Mouse (Mus musculus) 3134 (cell line): ENCODE results near the gene Tle4.

ENCODE experiments used
- DNase-seq: peaks from one replicate; pipeline ENCODE4 v3.0.0-alpha.2; 2011; ENCODE audit warnings: low spot score; ENCODE audit not compliant: insufficient read length; ENCODE audit errors: extremely low read depth

Tle4 gene

DNA sequence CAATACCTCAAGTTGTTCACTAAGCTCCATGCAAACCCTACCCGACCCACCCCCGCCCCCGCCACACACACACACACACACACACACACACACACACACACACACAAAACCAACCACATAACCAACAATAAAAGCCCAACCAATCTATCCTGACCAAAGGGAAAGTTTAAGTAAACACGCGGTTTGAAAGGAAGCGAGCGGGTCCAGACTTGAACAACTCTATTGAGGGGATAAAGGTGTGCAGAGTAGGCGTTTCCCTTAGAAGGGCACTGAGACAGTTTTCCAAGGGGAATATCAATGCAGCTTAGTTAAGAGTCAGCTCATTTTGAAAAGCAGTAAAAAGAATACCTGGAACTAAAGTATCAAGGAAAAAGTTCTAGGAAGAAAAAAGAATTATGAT is 128.5 kb downstream of the Tle4 start:
- no peak for DNase-seq

DNA sequence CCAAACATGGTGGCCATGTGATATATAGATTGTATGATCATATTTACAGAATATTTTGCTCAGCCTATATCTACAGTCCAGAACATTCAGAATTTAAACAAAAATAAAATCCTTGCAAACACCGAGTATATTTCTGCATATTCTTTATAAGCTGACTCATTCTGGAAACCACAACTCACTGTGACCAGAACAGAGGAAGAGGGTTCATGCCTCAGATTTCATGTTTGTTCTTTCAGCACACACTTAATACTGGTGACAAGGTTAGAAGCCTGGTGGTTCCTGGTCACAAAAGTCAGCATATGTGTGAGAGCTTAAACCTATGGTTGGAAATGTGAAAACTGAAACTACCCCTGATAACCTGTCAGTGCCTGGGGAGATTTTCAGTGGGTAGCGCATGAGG is 129.1 kb downstream of the Tle4 start:
- no peak for DNase-seq

DNA sequence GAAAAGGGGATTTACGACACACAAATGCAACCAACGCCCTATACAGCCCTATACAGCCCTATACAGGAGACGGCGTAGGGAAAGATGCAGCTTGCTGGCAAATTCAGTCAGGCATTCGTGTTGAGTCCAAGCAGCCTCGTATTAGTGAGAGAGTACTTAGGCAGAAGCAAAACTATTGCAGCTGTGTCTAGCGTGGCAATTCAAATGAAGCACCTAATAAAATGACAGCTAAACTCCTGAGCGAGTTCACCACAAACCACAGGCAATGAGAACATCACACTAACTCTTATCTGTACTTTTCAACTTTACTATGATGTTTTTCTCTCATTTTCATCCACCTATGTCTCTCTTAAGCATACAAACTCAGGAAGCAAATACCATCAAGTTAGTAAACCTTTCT is 131.8 kb downstream of the Tle4 start:
- no peak for DNase-seq

DNA sequence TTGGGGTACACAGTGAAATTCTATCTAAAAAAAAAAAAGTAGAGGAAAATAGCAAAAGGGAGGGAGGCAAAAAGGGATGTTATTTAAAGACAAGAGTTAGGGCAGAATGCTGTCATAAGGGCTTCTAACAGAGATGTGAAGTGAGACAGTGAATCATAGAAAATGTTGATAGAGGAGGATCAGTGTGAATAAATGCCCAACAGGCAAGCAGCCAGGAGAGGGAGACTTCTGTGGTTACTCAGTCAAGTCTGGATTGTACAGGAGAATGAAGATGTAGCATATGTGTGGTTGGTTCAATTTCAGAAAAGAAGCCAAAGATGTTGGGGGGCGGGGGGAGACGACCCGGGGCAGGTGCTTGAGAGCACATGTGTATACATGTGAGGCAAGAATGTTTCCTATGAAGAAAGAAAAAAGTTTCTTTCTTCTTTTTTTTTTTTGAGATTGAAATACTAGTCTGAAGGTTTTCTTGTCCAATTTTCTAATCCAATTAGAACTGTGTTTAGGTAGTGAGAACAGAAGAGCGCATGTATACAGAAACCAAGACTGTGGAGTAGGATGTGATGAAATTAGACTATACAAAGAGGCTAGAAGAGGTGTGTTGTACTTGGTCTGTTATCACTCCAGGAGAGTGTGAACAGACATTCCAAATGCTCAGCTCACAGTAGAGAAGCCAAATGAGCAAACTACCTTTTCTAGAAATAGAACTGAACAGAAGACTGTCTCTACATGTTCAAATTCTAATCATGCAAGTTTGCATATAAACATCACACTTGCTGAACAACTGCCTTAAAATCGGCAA is 134.4 kb downstream of the Tle4 start:
- DNase-seq, result no peak

DNA sequence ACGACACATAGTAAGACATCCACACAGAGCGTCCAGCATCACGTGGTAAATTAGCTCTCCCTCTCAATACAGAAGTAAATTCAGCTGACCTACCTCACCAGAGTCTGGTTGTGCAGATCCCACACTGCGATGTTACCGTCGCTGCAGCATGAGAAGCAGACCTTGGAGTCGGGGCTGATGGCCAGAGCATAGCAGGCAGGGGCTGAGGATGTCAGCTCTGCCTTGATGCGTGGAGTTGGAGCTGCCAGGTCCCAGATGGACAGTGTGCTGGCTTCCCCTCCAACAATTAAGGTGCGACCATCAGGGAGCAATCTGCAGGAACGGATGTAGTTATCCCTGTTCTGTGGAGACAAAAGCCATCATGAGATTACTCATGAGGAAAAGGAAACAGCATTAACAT is 144.4 kb downstream of the Tle4 start:
- no peak for DNase-seq

DNA sequence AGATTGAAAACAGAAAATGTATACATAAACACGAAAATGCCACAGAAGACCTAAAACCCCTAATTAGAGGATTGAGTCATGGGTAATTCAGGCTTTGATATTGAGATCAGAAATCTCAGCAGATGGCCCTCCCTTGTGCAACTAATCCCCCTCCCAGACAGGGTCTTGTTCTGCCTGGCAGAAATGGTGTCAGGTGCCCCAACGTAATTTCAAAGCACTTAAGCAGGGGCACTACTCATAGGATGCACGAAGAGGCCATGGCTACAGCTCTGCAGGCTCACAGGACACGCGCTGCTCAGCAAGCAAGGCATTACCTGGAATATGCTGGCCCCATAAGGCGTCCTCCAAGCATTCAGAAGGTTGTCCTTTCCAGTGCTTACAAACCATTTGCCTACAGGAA is 146.5 kb downstream of the Tle4 start:
- DNase-seq, result no peak

DNA sequence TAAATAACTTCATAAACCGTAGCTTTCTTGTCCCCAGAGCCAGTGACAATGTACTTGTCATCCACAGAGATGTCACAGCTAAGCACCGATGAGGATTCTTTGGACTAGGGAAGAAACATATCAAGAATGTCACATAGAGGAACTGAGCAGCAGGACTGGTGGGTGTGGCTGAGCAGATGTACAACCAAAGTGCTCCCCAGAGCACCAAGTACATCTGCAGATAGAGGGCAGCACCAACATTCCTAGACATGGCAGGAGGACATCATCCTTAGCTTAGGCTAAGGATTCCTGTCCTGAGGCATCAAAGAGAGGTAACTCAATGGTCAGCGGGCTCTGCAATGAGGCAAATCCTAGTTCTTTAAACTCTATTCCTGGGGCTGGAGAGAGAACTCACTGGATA is 148.1 kb downstream of the Tle4 start:
- no peak for DNase-seq

DNA sequence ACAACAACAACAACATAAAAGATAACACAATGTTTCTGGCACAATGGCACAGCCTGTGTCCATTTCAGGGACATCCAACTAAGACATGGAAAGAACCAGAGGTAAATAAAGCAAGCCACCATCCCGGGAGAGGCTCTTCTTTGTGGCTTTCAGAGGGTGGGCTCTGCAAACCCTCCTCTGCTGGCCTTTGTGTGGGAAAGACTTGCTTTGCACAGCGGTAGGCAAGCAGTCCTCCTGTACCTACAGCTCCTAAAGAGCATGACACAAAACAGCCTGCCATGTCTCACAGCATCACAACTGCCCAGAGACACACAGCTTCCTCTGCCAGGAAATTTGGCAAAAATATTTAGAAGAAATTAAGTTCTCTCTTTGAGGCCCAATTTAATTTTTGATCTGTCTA is 149.3 kb downstream of the Tle4 start:
- no peak for DNase-seq

GRCm38 (mm10) chr19:14447474-14447873 is 150.4 kb downstream of the Tle4 start:
- DNase-seq, result no peak

GRCm38 (mm10) chr19:14441861-14442260 is 156.0 kb downstream of the Tle4 start:
- DNase-seq, result no peak

GRCm38 (mm10) chr19:14437226-14437625 is 160.6 kb downstream of the Tle4 start:
- DNase-seq, result no peak

DNA sequence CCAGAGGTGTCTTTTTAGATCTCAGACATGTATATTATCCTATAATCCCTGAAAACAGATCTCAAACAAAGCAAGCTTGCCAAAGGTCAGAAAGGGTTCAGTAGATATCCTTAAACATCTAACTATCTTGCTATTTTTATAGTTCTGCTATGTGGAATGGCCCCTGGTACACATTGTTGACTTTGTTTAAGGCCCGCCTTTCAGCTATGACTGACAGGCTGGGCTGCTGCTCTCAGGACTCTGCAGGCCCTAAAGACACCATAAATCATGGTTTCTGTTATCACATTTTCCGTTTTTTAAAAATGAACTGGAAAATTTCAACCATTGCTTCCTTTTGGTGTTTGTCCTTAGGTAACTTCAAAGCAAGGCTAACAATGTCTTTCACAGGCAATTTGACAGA is 161.3 kb downstream of the Tle4 start:
- no peak for DNase-seq

- DNase-seq, result no peak
Observed at GRCm38 (mm10) chr19:14435681-14436376, 162.0 kb downstream of the Tle4 start.

- no peak for DNase-seq
Observed at GRCm38 (mm10) chr19:14433900-14434299, 164.0 kb downstream of the Tle4 start.

DNA sequence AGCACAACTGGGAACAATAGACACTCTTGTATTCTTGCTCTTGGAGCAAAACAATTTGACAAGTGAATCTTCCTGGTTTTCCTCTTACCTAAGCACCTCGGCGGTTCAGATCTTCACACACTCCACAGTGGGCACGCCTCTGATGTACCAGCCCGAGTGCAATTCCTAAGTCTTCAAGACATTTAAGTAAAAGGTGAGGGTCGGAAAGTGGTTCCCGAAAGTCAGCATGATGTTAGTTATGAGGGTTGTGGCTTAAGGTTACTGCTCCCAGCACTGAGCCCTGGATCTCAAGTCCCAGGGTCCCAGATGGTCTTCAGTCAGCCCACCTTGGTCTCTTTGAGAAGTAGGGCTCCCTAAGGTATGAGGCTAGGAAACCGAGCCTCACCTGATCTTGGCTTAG is 165.4 kb downstream of the Tle4 start:
- DNase-seq, result no peak

- DNase-seq, result no peak
Observed at GRCm38 (mm10) chr19:14426920-14427319, 170.9 kb downstream of the Tle4 start.

GRCm38 (mm10) chr19:14426244-14426868 is 171.5 kb downstream of the Tle4 start:
- no peak for DNase-seq

GRCm38 (mm10) chr19:14425122-14425521 is 172.7 kb downstream of the Tle4 start:
- DNase-seq, result no peak

DNA sequence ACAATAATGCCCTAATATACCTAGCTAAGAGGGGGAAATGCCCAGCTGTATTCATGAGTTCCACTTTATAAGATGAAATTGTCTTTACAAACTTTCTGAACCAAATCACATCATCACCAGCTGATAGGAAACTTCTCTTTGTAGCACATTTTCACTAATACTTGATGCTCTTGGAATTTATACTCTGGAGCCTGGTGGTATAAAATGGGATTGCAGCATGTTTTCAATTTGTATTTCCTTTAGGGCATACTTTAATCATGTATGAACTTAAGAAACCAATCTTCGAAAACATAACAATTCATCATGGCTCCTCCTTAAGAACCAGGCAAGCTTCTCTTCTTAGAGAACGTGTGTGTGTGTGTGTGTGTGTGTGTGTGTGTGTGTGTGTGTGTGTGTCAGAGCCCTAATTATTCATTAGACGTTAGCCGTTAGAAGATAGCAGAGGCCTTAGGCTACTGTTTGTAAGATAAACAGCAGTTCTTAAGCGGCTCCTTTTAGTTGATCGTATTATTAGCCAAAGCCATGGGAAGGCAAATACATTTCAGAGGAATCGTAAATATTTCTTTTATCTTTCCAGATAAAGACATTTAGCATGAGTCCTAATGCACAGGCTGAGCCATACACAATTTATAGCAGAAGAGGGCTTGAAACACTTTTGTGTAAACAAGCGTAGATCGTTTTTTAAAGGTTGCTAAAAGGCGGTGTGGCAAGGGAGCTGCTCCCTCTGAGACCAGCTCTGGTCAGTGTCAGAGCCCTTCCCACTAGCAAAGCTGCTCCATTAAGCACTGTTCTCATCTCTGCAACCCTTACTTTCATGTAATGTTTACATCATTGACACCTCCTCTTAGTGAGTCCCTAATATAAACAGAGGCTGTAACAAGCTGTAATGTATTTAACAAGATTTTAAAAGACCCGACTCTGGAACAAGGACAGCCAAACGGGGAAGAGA is 173.6 kb downstream of the Tle4 start:
- no peak for DNase-seq

DNA sequence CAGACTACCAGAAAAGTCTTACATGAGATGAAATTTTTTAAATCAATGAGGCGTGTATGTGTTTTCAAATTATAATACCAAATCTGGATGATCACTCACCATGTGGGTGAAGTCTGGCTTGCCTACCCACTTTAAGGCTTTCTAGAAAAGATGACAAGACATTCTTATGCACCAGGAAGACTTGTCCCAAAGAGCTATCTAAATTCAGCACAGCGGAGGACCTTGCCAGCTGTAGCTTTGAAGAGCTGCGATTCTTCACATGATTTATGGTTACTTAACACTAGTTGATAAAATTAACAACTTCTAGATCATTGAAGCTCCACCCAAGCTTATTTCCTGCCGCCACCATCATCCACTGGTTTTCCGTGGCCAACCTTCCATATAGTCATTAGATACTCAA is 176.2 kb downstream of the Tle4 start:
- DNase-seq, result no peak

DNA sequence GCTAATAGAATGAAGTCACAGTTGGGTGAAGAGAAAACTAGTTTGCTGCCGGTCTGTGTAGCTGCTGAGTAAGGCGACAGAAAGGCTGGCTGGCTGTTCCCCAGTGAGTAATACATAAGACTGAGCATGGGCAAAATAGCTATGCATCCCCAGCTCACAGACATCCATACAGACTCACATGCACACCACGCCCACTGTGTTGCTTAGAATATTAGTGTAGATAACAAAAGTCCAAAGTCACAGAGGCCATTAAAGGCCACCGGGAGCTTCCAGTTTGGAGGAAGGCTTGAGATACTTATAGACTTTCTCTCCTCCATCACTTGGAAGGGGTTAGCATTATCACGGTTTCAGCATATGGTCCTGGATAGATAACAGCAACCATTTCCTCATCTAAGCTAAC is 178.0 kb downstream of the Tle4 start:
- DNase-seq, result no peak
